Mouse (Mus musculus): ENCODE measurements at regions not wholly inside any gene's neighbourhood (a gene's known extent, or its start where the extent isn't known, plus 50 kb on each side); places are given as distances from the start of the nearest gene placed in this dataset.
A peak's percentile ranks its signal among the peaks of the same experiment; 100 is the strongest.

GRCm38 (mm10) chr1:154999501-155000131 lies 99.8 kb downstream of the Ier5 start:
- peak in 1 of 2 experiments; percentile 35 for DNase-seq (ENCODE audit: extremely low spot score in 1 of 2, low spot score in 1 of 2)

GRCm38 (mm10) chr1:154995778-154996390 lies 103.6 kb downstream of the Ier5 start:
- no peak for DNase-seq (ENCODE audit: extremely low spot score in 1 of 2, low spot score in 1 of 2)

DNA sequence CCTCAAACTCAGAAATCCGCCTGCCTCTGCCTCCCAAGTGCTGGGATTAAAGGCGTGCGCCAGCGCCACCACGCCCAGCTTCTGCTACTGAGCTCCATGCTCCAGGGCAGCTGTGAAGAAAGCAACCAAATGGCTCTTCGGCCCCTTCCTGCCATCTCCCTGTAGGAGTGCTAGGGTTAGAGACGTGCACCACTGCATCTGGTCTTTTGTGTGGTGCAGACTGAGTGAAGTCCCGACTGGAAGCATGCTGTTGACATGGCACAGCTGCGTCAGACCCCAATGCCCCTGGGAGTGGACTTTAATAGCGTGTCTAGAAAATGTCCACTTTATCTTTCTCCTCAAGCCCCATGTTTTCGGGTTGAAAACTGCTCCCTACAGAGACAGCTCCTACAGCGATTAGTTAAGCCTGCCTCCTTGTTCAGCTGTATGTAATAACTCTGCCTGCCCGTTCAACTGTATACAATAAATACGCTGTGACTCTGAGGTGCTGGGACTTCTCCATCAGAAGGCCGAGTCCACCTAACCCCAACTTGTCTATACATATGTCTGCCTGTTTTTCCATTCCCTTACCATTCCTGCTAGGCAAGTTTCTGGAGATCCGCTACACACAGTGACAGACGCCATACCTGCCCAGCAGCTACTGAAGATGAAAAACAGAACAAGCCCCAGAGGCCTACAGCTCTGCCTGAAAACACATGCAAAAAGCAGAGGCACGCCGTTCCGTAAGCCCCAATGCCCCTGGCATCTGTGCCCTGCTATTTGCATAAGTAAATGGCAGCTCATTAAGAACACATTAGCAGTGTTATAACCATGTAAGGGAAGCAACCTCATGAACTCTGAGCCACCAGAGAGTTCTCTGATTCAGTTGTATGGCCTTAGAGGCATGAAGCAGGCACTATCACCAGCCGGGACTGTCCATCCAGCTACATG lies 105.2 kb downstream of the Ier5 start:
- no peak for DNase-seq (ENCODE audit: extremely low spot score in 1 of 2, low spot score in 1 of 2)

- DNase-seq (ENCODE audit: extremely low spot score in 1 of 2, low spot score in 1 of 2): no peak
Observed at GRCm38 (mm10) chr1:154983325-154983724, 99.0 kb upstream of the Cacna1e start.

GRCm38 (mm10) chr1:154982836-154983235 lies 98.5 kb upstream of the Cacna1e start:
- DNase-seq (ENCODE audit: extremely low spot score in 1 of 2, low spot score in 1 of 2): no peak

- DNase-seq (ENCODE audit: extremely low spot score in 1 of 2, low spot score in 1 of 2): no peak
Observed at GRCm38 (mm10) chr1:154981687-154982086, 97.4 kb upstream of the Cacna1e start.

DNA sequence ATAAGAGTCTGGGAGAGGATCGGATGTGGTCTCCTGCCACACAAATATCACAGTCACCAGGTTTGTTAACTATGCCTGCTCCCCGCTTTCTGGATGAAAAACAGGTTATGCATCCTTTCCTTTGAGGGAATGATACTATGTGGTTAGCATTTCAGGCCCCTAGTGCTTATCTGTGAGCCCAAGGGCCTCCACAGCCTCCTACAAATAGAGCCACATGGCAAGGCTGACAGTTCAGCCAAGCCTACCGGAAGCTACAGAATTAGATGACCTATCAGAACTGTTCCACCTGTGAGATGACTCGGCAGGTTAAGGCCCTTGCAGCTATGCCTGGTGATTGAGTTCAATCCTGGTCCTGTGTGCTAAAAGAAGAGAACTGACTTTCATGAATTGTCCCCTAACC lies 91.4 kb upstream of the Cacna1e start:
- DNase-seq (ENCODE audit: extremely low spot score in 1 of 2, low spot score in 1 of 2): no peak

- DNase-seq (ENCODE audit: extremely low spot score in 1 of 2, low spot score in 1 of 2): no peak
Observed at GRCm38 (mm10) chr1:154961271-154961670, 77.0 kb upstream of the Cacna1e start.

DNA sequence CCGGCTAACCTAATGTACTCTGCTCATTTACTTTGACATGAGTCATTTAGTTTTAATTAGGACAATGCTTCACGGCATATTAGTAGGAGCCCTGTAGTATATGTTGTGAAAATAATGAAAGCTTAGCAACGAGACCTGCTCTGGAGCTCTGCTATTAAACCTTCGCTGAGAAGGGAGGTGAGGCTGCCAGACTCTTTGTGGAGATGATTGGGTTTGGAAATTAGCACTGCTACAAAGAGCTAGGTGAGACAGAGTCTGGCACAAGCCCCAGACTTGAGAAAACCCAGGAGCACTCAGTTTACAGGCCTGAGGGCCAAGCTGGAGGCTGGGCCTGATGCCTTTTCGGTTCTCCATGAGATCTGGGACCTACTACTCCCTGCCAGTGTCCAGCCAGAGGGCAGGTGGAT lies 72.3 kb upstream of the Cacna1e start:
- no peak for DNase-seq (ENCODE audit: extremely low spot score in 1 of 2, low spot score in 1 of 2)

GRCm38 (mm10) chr1:154952679-154953078 lies 68.4 kb upstream of the Cacna1e start:
- no peak for DNase-seq (ENCODE audit: extremely low spot score in 1 of 2, low spot score in 1 of 2)

Data from layer of hippocampus, postnatal 25 days (tissue).